Mouse (Mus musculus) lung, postnatal 0 days (tissue): ENCODE measurements around the gene Itgb2. TPM values are rescaled to one million over a fixed set of nuclear protein-coding genes. Genes with fewer than 3 reads are reported as not detected.
A peak's percentile ranks its signal among the peaks of the same experiment; 100 is the strongest.

Experiments
- ATAC-seq: fragments of 200-750 bp; cut with Nextera tagmentation; 2 replicates; pipeline ENCODE4 v1.8.0; 2017; ENCODE audit warnings: moderate library complexity
- DNase-seq: peaks from one replicate; pipeline ENCODE4 v3.0.0-alpha.2; 2016; ENCODE audit warnings: low spot score
- H3K27ac ChIP-seq: fragments of 300-500 bp; sonication (generic); 2 replicates; pipeline ENCODE4 v1.5.1; 2014; ENCODE audit warnings: antibody characterized with exemption, mild to moderate bottlenecking, low read length, mixed read lengths
- H3K27me3 ChIP-seq: fragments of 300-500 bp; sonication (generic); replicated peaks from 2 replicates; pipeline ENCODE4 v1.6.1; 2014; ENCODE audit warnings: low read length, mixed read lengths; ENCODE audit not compliant: insufficient read depth
- H3K36me3 ChIP-seq: fragments of 300-500 bp; sonication (generic); 2 replicates; pipeline ENCODE4 v1.6.1; 2014; ENCODE audit warnings: low read length, mixed read lengths; ENCODE audit not compliant: insufficient read depth
- H3K4me1 ChIP-seq: fragments of 300-500 bp; sonication (generic); 2 replicates; pipeline ENCODE4 v1.6.1; 2014; ENCODE audit warnings: antibody characterized with exemption, low read depth, low read length, mixed read lengths; ENCODE audit not compliant: insufficient read depth
- H3K4me2 ChIP-seq: fragments of 300-500 bp; sonication (generic); replicated peaks from 2 replicates; pipeline ENCODE4 v1.6.1; 2014; ENCODE audit warnings: low read depth, mild to moderate bottlenecking, low read length, moderate library complexity, mixed read lengths
- H3K4me3 ChIP-seq: fragments of 300-500 bp; sonication (generic); 2 replicates; pipeline ENCODE4 v1.5.1; 2014; ENCODE audit warnings: low read depth, low read length
- H3K9ac ChIP-seq: fragments of 300-500 bp; sonication (generic); replicated peaks from 2 replicates; pipeline ENCODE4 v1.6.1; 2014; ENCODE audit warnings: low read depth, mild to moderate bottlenecking
- H3K9me3 ChIP-seq: fragments of 300-500 bp; sonication (generic); 2 replicates; pipeline ENCODE4 v1.6.1; 2016; ENCODE audit warnings: low read length, mixed read lengths
- CTCF ChIP-seq: IDR thresholded peaks from 2 replicates; pipeline ENCODE4 v1.5.1; 2016; ENCODE audit warnings: antibody characterized with exemption, mild to moderate bottlenecking
- EP300 ChIP-seq: IDR thresholded peaks from 2 replicates; pipeline ENCODE4 v1.6.1; 2016; ENCODE audit warnings: antibody characterized with exemption, mild to moderate bottlenecking, control low read depth
- WGBS: fragments of 180-500 bp; shearing (Covaris S2); extraction: QIAGEN DNeasy Blood & Tissue Kit; methylation state at CpG from one replicate; pipeline ENCODE4 v1.1.7; 2014; 5-methylcytosine and 5-hydroxymethylcytosine counted together
- polyA plus RNA-seq: library from polyadenylated mRNA; unstranded; fragments of >200 nt; fragmentation: Nextera tagmentation; extraction: Ambion mirVana; gene quantifications from 2 replicates; pipeline ENCODE4 v1.2.1, GENCODE M21; 2015

The Itgb2 gene
- polyA plus RNA-seq, 1 experiment from 2014 or later, result 19.1 TPM

GRCm38 (mm10) chr10:77540576-77541102 is 10.6 kb downstream of the Itgb2 start:
- TF ChIP-seq EP300 (no peak), CTCF (no peak)
- H3K4me2 ChIP-seq, result no peak overlapping the region
- no peak overlapping the region for H3K27ac ChIP-seq
- H3K9me3 ChIP-seq, result no peaks in the 10 kb centered on the region
- no peak overlapping the region for H3K4me3 ChIP-seq
- DNase-seq, result no peak
- no peak overlapping the region for H3K9ac ChIP-seq
- no peaks in the 10 kb centered on the region for H3K27me3 ChIP-seq
- ATAC-seq, result no peak
- WGBS, result 75% methylated on average over 4 of the region's 4 CpGs
- H3K4me1 ChIP-seq, result no peaks in the 10 kb centered on the region
- no peaks in the 10 kb centered on the region for H3K36me3 ChIP-seq

GRCm38 (mm10) chr10:77541864-77542666 is 12.0 kb downstream of the Itgb2 start:
- Histone ChIP-seq H3K4me1 (no peaks in the 10 kb centered on the region), H3K4me3 (no peak overlapping the region), H3K27me3 (no peaks in the 10 kb centered on the region), H3K36me3 (no peaks in the 10 kb centered on the region), H3K9ac (no peak overlapping the region), H3K27ac (no peak overlapping the region), H3K9me3 (no peaks in the 10 kb centered on the region), H3K4me2 (no peak overlapping the region)
- TF ChIP-seq CTCF (no peak), EP300 (no peak)
- no peak for DNase-seq
- no peak for ATAC-seq
- WGBS, result 63% methylated on average over 10 of the region's 10 CpGs

GRCm38 (mm10) chr10:77543226-77543625 is 13.2 kb downstream of the Itgb2 start:
- Histone ChIP-seq H3K9me3 (no peaks in the 10 kb centered on the region), H3K4me2 (no peak overlapping the region), H3K9ac (no peak overlapping the region), H3K36me3 (no peaks in the 10 kb centered on the region), H3K4me3 (no peak overlapping the region), H3K27me3 (no peaks in the 10 kb centered on the region), H3K27ac (no peak overlapping the region), H3K4me1 (no peaks in the 10 kb centered on the region)
- 43% methylated on average over 7 of the region's 7 CpGs for WGBS
- ATAC-seq, result no peak
- DNase-seq, result no peak
- no peak for TF ChIP-seq EP300
- peak; percentile 66 for TF ChIP-seq CTCF

- TF ChIP-seq CTCF (no peak), EP300 (no peak)
- WGBS, result 45% methylated on average over 5 of the region's 5 CpGs
- peak; percentile 54 for ATAC-seq
- no peak overlapping the region for H3K4me3 ChIP-seq
- H3K9me3 ChIP-seq, result no peaks in the 10 kb centered on the region
- no peaks in the 10 kb centered on the region for H3K27me3 ChIP-seq
- H3K9ac ChIP-seq, result no peak overlapping the region
- H3K27ac ChIP-seq, result no peak overlapping the region
- H3K4me2 ChIP-seq, result no peak overlapping the region
- H3K36me3 ChIP-seq, result no peaks in the 10 kb centered on the region
- peak; percentile 69 for DNase-seq
- no peaks in the 10 kb centered on the region for H3K4me1 ChIP-seq
Measured at GRCm38 (mm10) chr10:77544916-77545315, 14.9 kb downstream of the Itgb2 start.

GRCm38 (mm10) chr10:77548576-77548975 is 18.5 kb downstream of the Itgb2 start:
- DNase-seq (no peak), ATAC-seq (no peak)
- TF ChIP-seq EP300, result no peak
- no peak for TF ChIP-seq CTCF
- Histone ChIP-seq H3K9ac (no peak overlapping the region), H3K27ac (no peak overlapping the region), H3K27me3 (no peaks in the 10 kb centered on the region), H3K4me2 (no peak overlapping the region), H3K36me3 (no peaks in the 10 kb centered on the region), H3K9me3 (no peaks in the 10 kb centered on the region), H3K4me3 (no peak overlapping the region), H3K4me1 (no peaks in the 10 kb centered on the region)
- WGBS, result 65% methylated on average over 10 of the region's 10 CpGs

GRCm38 (mm10) chr10:77550874-77551273 is 20.8 kb downstream of the Itgb2 start:
- Histone ChIP-seq H3K4me3 (no peak overlapping the region), H3K9ac (no peak overlapping the region), H3K9me3 (no peaks in the 10 kb centered on the region), H3K4me1 (no peaks in the 10 kb centered on the region), H3K4me2 (no peak overlapping the region), H3K27me3 (no peaks in the 10 kb centered on the region), H3K36me3 (no peaks in the 10 kb centered on the region), H3K27ac (no peak overlapping the region)
- 65% methylated on average over 11 of the region's 11 CpGs for WGBS
- TF ChIP-seq CTCF (no peak), EP300 (no peak)
- ATAC-seq (peak; percentile 65), DNase-seq (peak; percentile 41)
